Mouse (Mus musculus): ENCODE results near the gene Ism1. TPM values are rescaled to one million over a fixed set of nuclear protein-coding genes. Genes with fewer than 3 reads are reported as not detected.

Gene Ism1
- polyA plus RNA-seq (2012; rRNA removed), result 2.9 and 3.7 TPM in 2 replicates

DNA sequence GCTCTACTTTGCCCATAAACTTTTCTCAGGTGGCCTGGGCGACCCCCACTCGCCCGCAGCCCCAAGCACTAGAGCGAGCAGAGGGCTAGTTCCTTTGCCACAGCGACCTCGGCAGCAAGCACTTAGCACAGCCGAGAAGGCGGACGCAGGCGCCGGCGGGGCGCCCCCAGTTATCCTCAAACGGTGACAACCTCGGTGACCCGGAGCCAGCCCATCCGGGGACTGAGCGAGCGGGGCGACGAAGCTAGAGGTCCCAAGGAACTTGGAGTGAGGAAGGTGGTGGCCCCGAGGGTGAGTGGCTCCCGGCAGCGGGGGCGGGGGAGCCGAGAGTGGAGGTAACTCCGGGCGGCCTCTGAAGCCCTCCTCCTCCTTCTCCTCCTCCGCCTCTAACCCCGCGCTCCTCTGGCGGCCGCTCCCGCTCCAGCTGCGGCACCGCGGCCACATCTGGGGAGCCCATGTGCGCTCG is at the start of gene Ism1:
Gene Ism1, plus strand, starts transcription at position 370 of the 466 bp plus-strand sequence.
- TF ChIP-seq CTCF (IDR thresholded peaks at IDR 0.05; ENCODE audit: extremely low read depth, insufficient read depth, low read length) (no peak), POLR2A (IDR thresholded peaks at IDR 0.05; ENCODE audit: extremely low read depth, insufficient read depth, low read length) (no peak)
- peak within 1 kb of the TSS; percentile 49 for H3K4me3 ChIP-seq (ENCODE audit: insufficient read depth, low read length)
- peak within 1 kb of the TSS; percentile 88 for H3K27ac ChIP-seq (ENCODE audit: insufficient read depth, low read length)
- no peaks in the 10 kb centered on the region for H3K4me1 ChIP-seq (ENCODE audit: control insufficient read depth, insufficient read depth, low read length)

DNA sequence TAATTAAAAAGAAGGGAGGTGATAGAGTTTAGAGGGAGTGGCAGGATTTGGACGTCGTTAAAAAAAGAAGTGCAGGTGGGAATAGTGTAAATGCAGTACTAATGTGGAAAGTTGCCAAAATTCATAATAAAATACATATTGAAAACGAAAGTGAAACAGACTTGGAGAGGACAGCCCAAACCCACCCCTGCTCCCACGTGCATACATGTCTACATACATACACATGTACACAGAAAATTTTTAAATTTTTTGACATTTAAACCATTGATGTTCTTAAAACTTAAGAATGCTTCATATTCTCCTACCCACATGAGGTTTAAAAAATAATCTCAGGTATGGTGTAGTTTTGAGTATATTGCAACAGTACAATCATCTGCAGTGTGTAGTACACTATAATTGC is 49.2 kb upstream of the Ism1 start:
- H3K4me1 ChIP-seq (ENCODE audit: control insufficient read depth, insufficient read depth, low read length), result no peaks in the 10 kb centered on the region
- TF ChIP-seq POLR2A (IDR thresholded peaks at IDR 0.05; ENCODE audit: extremely low read depth, insufficient read depth, low read length), result no peak
- no peak for TF ChIP-seq CTCF (IDR thresholded peaks at IDR 0.05; ENCODE audit: extremely low read depth, insufficient read depth, low read length)
- no peak overlapping the region for H3K4me3 ChIP-seq (ENCODE audit: insufficient read depth, low read length)
- no peak overlapping the region for H3K27ac ChIP-seq (ENCODE audit: insufficient read depth, low read length)

DNA sequence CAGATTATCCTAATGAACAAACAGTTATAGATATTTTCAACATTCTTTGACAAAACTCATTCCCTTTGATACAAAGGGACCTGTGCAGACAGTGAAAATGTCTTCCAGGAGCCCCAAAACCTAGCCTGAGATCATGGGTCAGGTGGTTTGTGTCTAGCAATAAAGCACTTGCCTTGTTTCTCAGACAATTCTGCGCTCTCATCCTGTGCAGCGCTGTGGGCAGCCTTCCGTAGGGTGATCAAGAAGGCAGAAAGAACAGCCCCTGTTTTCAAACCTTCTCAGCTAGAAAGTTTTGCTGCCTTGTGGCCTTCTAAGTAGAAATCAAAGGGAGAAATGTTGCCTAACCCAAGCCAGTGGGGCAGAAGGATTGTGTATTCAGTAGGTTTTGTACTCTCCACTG is 48.3 kb upstream of the Ism1 start:
- Histone ChIP-seq H3K4me1 (ENCODE audit: control insufficient read depth, insufficient read depth, low read length) (no peaks in the 10 kb centered on the region), H3K27ac (ENCODE audit: insufficient read depth, low read length) (no peak overlapping the region), H3K4me3 (ENCODE audit: insufficient read depth, low read length) (no peak overlapping the region)
- TF ChIP-seq CTCF (IDR thresholded peaks at IDR 0.05; ENCODE audit: extremely low read depth, insufficient read depth, low read length), result no peak
- TF ChIP-seq POLR2A (IDR thresholded peaks at IDR 0.05; ENCODE audit: extremely low read depth, insufficient read depth, low read length), result no peak

DNA sequence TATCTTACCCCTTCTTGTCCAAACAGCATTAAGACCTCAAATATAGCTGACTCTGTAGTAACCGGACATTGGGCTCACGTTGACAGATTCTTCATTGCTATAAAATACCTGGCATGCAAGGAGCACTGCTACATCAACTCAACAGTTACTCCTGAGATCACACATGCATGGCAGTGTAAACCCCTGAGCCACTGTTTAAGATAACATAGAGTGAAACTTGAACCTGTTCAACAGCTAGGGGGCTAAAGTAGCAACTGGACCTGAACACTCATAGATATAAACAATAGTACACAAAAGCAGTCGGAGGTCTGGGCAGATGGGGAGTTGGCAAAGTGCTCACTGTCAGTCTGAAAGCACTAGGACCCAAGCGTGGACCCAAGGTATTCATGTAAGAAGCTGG is 43.5 kb upstream of the Ism1 start:
- H3K27ac ChIP-seq (ENCODE audit: insufficient read depth, low read length), result no peak overlapping the region

DNA sequence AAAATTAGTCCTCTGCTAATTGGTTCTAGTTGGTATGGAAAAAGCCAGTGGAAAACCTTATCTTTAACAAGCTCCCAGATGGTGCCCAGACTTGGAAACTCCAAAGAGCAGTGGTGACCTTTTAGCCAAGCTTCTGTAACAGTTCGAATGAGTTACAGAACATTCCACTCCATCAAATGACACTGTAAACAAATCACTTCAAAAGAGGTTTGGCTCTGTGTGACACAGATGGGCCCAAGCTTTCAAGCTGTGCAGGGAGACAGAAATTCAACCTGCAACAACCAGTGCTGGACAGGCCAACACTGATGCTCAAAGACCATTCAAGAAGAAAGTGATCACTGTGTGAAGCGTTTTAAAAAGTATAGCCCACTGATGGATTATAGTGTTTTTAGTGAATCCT is 40.1 kb upstream of the Ism1 start:
- H3K4me3 ChIP-seq (ENCODE audit: insufficient read depth, low read length), result no peak overlapping the region
- H3K4me1 ChIP-seq (ENCODE audit: control insufficient read depth, insufficient read depth, low read length), result no peaks in the 10 kb centered on the region
- TF ChIP-seq CTCF (IDR thresholded peaks at IDR 0.05; ENCODE audit: extremely low read depth, insufficient read depth, low read length), result no peak
- no peak for TF ChIP-seq POLR2A (IDR thresholded peaks at IDR 0.05; ENCODE audit: extremely low read depth, insufficient read depth, low read length)
- H3K27ac ChIP-seq (ENCODE audit: insufficient read depth, low read length), result no peak overlapping the region

More for the DNA sequence above, 43.5 kb upstream of the Ism1 start:
- TF ChIP-seq CTCF (IDR thresholded peaks at IDR 0.05; ENCODE audit: extremely low read depth, insufficient read depth, low read length) (no peak), POLR2A (IDR thresholded peaks at IDR 0.05; ENCODE audit: extremely low read depth, insufficient read depth, low read length) (no peak)
- H3K4me3 ChIP-seq (ENCODE audit: insufficient read depth, low read length), result no peak overlapping the region
- no peaks in the 10 kb centered on the region for H3K4me1 ChIP-seq (ENCODE audit: control insufficient read depth, insufficient read depth, low read length)

DNA sequence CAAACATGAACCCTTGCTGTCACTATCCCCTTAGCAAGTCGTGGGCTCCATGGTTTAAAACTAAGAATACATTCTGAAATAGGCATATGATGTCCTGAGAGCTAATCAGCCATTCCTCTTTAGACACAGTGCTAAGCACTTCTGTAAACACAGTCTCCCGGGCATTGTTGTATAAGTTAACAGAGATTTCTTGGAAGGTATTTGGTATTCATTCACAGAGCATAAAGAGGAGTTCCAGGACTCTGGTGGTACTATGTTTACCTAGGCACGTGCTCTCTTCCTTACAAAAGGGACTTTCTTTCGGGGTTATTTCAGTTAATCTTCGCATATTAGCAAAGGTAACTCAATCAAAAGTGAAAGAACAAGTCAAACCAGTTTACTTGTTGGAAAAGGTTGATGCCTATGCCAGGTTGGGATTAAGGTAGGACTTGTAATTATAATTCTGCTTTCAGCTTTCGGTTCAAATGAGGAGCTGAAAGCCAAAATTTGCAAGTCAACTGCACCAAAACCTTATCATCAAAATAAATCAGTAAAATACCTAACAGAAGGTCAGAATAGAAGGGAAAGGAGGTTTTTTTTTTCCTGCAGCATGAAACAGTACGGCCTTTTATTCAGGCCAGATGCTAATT is 36.1 kb upstream of the Ism1 start:
- H3K27ac ChIP-seq (ENCODE audit: insufficient read depth, low read length), result no peak overlapping the region
- TF ChIP-seq CTCF (IDR thresholded peaks at IDR 0.05; ENCODE audit: extremely low read depth, insufficient read depth, low read length), result no peak
- no peak for TF ChIP-seq POLR2A (IDR thresholded peaks at IDR 0.05; ENCODE audit: extremely low read depth, insufficient read depth, low read length)
- H3K4me3 ChIP-seq (ENCODE audit: insufficient read depth, low read length), result no peak overlapping the region
- H3K4me1 ChIP-seq (ENCODE audit: control insufficient read depth, insufficient read depth, low read length), result no peaks in the 10 kb centered on the region

DNA sequence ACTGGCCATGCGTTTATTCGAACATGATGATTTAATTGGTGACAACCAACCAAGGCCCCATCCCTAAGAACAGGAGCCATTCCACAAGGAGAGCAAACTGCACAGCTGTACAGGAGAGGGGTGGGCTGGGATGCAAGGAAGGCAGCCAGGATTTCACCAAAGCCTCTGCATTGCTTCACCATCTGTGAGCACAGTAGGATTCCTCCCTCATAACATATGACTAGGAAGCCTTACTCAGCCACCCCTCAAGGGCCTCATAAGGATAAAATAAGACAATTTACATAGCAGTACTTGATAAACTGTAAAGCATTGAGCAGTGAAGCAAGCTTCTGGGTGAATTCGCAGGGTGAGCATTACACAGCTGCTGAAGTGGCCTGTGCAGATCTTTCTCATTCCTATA is 28.5 kb upstream of the Ism1 start:
- no peak overlapping the region for H3K4me3 ChIP-seq (ENCODE audit: insufficient read depth, low read length)
- H3K4me1 ChIP-seq (ENCODE audit: control insufficient read depth, insufficient read depth, low read length), result no peaks in the 10 kb centered on the region; the same call in 1 of the 2 replicates
- TF ChIP-seq CTCF (IDR thresholded peaks at IDR 0.05; ENCODE audit: extremely low read depth, insufficient read depth, low read length), result no peak
- TF ChIP-seq POLR2A (IDR thresholded peaks at IDR 0.05; ENCODE audit: extremely low read depth, insufficient read depth, low read length), result no peak
- H3K27ac ChIP-seq (ENCODE audit: insufficient read depth, low read length), result no peak overlapping the region

DNA sequence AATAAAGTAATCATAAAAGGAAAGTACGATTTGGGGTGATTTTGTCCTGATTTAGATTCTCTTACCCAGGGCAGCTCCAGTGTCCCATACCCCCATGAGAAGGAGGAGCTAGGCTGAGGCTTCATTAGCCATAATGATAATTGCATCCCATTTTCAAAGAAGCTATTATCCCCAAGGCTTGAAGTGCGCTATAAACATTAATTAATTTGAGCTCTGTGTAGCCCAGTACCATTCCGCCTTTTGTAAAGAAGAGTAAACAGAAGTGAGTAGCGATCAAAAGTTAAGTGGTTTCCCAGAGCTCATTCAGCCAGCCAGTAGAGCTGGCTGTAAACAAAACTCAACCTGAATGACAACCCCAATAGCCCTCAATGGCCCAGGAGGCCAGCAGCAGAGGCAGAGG is 21.2 kb upstream of the Ism1 start:
- H3K27ac ChIP-seq (ENCODE audit: insufficient read depth, low read length), result no peak overlapping the region
- no peak overlapping the region for H3K4me3 ChIP-seq (ENCODE audit: insufficient read depth, low read length)
- no peaks in the 10 kb centered on the region for H3K4me1 ChIP-seq (ENCODE audit: control insufficient read depth, insufficient read depth, low read length)
- TF ChIP-seq CTCF (IDR thresholded peaks at IDR 0.05; ENCODE audit: extremely low read depth, insufficient read depth, low read length), result no peak
- no peak for TF ChIP-seq POLR2A (IDR thresholded peaks at IDR 0.05; ENCODE audit: extremely low read depth, insufficient read depth, low read length)

DNA sequence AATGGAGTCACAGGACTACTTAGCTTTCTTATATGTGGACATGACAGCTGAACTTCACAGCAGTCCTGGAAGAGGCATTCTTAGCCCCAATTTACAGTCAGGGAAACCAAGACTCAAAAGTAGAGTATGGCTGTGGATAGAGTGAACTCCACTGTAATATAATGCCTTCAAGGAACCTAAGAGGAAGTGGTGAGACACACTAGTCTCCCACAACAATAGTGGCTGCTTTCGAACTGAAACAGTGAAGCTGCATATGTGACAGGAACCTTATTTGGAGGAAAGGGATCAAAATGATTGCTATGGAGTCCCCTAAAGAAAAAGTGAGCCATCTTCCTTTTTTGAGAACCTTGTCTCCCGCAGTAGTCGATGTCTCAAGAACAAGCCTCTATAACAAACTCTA is 6.1 kb upstream of the Ism1 start:
- Histone ChIP-seq H3K4me3 (ENCODE audit: insufficient read depth, low read length) (no peak overlapping the region), H3K27ac (ENCODE audit: insufficient read depth, low read length) (no peak overlapping the region), H3K4me1 (ENCODE audit: control insufficient read depth, insufficient read depth, low read length) (peaks cover 1% of the 10 kb centered on the region; the same call in 1 of the 2 replicates)
- TF ChIP-seq CTCF (IDR thresholded peaks at IDR 0.05; ENCODE audit: extremely low read depth, insufficient read depth, low read length) (no peak), POLR2A (IDR thresholded peaks at IDR 0.05; ENCODE audit: extremely low read depth, insufficient read depth, low read length) (no peak)

DNA sequence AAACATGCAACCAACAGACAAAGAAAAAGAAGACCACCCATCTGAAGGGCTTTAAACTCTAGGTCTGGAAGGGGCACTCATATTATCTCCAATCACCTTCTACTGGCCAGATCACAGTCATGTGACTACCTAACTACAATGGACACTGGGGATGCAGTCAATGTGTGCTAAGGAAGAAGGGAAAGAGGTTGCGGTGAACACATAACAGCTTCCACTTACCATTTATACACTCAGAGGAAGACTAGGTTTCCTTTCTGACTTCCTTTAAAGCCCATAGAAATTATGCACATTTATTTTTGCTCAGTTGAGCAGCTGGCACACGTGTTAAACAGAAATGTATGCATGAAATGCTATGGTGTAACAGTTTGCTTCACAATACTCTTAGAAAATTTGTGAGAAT is 5.6 kb upstream of the Ism1 start:
- TF ChIP-seq POLR2A (IDR thresholded peaks at IDR 0.05; ENCODE audit: extremely low read depth, insufficient read depth, low read length) (no peak), CTCF (IDR thresholded peaks at IDR 0.05; ENCODE audit: extremely low read depth, insufficient read depth, low read length) (no peak)
- Histone ChIP-seq H3K27ac (ENCODE audit: insufficient read depth, low read length) (no peak overlapping the region), H3K4me3 (ENCODE audit: insufficient read depth, low read length) (no peak overlapping the region), H3K4me1 (ENCODE audit: control insufficient read depth, insufficient read depth, low read length) (peaks cover 1% of the 10 kb centered on the region; the same call in 1 of the 2 replicates)

Data from cortical plate, adult 2 months (tissue).